Mouse (Mus musculus) gastrocnemius, postnatal 10 days (tissue): ENCODE results near the gene Ash1l. TPM values are rescaled to one million over a fixed set of nuclear protein-coding genes. Genes with fewer than 3 reads are reported as not detected.
A peak's percentile ranks its signal among the peaks of the same experiment; 100 is the strongest.

Experiments
- DNase-seq: peaks from one replicate; pipeline ENCODE4 v3.0.0; 2021; ENCODE audit warnings: mixed read lengths
- long read RNA-seq, 2 experiments: library from polyadenylated mRNA; stranded (forward); transcript quantifications; one replicate each; pipeline ENCODE4 v2.0.0; 2021
- total RNA-seq, 2 experiments: library from RNA; stranded (reverse); gene quantifications; 2 replicates each; pipeline ENCODE4 v1.2.3; 2021

The Ash1l gene
- total RNA-seq: 10 to 100 TPM; 28.8 to 35.3 TPM
- long read RNA-seq, experiment 1, partial matches to known transcripts: 2 of 3 reads
- long read RNA-seq, experiment 1, other reads (novel, unspliced or antisense): 1 of 3 reads
- long read RNA-seq, experiment 2: 0 reads

DNA sequence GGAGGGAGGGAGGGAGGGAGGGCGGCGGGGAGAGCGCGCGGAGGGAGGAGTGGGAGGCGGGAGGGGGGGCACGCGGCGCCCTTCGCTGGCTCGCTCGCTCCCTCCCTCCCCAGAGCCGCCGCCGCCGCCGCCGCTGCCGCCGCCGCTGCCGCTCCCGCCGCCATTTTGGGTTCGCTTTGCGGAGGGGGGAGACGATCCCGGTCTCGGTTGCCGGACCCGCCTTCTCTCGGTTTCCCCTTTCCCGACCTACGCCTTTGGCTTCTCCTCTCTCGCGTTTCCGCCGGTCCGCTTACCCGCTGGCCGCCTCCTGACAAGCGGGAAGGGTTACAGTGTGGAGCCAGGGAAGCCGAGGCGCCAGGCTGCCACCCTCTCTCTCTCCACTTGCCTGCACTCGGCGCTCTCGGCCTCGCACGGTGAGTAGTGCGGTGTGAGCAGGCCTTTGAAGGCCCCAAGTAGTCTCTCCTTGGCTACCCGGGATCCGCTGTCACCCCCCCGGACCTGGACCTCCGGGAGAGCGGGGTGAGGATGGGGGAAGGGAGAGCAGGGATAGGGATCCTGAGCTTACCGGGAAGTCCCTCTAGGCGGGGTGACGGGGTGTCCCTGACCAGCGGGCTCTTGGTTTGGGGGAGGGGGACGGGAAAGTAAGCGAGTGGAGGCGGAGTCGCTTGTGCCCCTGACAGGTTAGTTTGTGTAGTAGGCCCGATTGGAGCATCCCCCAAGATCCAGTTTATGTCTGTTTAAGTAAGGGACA, at the start of gene Ash1l, which contains the start of gene Dap3:
Ash1l (plus strand) TSS at position 47 of the 751 bp plus-strand sequence.
Dap3 (minus strand) TSS at position 606 of the 751 bp plus-strand sequence.
- DNase-seq: peak; percentile 79

DNA sequence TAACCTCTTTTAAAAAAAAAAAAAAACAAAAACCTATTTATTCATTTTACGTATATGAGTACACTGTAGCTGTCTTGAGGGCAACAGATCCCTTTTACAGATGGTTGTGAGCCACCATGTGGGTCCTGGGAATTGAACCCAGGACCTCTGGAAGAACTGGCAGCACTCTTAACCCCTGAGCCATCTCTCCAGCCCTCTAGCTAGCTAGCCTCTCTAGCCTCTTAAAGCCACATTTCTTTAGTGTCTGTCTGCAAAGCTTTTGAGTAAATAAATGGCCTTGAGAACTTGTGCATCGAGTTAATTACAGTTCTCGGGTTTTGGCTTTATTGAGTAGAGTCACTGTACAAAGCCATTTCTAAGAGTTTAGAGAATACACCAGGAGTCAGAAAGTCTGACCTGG, 45.6 kb upstream of the Ash1l start:
- DNase-seq: no peak

DNA sequence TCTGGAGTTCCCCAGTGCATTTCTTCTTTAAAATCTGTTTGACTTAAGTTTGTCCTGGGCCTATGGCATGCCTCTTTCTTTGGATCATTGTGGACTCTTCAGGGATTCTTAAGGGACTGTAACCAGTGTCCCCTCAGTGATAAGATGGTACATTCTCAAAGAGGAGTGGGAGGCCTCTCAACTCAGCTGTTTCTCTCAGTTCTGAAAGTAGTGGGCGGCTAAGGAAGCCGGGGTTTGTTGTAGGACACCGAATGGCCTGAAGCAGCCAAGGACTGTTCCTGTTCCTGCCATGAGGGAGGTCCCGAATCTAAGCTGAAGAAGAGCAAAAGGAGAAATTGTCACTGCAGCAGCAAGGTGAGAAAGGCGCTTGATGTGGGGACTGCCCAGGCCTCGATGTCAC, 45.2 kb upstream of the Ash1l start:
- no peak for DNase-seq

DNA sequence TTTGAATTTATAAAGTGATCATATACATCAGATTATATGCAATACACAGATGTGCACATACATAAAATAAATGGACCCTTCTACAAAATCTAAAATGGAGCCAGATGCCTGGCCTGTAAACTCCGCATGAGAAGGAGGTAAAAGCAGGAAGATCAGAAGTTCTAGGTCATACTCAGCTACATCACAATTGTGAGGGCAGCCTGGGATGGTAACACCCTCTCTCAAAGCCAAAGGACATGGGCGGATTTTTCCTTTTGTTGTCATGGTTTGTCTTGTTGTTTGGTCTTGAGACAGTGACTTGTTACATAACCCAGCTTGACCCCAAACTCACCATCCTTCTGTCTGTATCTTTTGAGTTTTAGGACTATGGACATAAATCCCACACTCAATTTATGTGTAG, 44.7 kb upstream of the Ash1l start:
- DNase-seq: no peak

DNA sequence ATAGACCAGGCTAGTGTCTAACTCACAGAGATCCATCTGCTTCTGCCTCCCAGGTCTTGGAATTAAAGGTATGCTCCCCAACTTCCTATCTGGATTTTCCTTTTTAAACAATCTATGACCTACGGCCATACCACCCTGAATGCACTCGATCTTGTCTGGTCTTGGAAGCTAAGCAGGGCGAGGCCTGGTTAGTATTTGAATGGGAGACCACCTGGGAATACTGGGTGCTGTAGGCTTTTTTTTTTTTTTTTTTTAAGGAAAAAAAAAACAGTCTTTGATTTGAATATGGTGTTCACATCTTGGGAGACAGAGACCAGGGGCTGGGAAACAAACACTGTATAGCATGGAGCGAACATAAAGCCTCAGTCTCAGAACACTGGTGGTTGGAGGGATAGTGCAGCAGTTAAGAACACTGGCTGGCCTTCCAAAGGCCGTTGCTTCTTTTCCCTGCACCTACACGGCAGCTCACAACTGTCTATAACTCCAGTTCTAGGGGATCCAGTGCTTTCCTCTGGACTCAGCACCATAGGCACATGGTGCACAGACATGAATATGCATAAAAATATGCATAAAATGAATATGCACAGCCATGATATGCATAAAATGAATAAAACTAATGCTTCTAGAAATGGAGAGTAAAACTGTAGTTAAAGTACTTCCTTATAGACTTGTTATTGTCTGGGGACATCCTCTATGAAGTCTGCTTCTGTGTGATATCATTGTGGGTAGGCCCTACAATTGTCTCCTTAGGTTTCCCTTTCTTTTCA, 43.8 kb upstream of the Ash1l start:
- no peak for DNase-seq

DNA sequence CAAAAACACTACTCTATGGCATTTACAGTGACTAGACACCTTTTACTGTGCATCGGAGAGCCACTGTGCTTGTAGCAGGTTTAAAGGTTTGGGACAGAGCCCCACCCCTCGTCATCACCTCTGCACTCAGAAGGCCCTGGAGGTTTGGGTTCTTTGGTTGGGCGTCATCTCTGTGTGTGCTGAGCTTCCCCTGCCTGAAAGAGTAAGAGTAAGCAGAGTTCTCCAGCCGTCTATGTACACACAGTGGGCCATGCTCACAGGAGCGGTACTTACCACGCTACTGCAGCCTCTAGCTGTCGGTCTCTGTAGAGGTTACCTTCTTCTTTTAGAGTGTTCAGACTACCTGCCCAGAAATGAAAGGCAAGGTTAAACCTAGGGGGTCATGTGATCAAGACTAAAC, 37.8 kb upstream of the Ash1l start:
- no peak for DNase-seq

DNA sequence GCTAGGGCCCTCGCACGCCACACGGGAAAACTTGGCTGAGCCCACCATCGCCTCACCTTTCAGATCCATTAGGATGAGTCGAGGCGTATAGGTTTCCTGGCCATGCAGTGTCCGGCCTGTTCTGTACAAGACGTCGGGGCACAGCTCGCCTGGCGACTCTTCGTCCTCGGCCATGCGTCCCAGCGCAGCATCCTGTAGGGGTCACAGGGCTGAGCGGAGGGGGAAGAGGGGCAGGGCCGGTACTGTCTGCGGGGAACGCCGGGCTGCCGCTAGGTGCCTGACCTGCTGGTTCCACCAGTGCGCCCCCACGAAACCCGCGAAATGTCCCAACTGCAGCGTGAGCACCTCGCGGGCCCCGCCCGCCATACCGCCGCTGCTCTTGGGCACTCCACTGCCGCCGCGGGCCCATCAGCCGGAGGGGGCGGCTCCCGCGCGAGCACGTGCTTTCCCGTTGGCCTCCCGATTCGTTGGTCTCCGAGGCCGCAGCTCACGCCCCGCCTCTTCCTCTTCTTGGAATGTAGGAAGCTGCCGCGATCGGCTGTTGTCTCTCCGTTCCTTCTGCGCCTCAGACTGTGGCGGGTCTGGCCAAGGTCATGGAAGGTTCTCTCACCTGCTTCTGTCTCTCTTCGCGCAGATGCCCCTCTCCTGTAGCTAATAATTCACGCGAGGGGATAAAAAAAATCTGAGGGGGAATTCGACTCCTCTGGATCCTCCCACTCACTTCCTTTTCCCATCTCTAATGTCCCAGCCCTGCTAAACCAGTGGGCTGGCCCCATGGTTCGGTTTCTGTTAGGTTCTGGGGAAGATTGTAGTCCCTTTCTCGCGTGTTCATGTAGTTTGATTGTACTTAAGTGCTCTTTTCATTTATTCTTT, 36.7 kb upstream of the Ash1l start, which contains the start of gene Msto1:
Msto1 (minus strand) TSS at position 489 of the 873 bp plus-strand sequence.
- peak; percentile 89 for DNase-seq

DNA sequence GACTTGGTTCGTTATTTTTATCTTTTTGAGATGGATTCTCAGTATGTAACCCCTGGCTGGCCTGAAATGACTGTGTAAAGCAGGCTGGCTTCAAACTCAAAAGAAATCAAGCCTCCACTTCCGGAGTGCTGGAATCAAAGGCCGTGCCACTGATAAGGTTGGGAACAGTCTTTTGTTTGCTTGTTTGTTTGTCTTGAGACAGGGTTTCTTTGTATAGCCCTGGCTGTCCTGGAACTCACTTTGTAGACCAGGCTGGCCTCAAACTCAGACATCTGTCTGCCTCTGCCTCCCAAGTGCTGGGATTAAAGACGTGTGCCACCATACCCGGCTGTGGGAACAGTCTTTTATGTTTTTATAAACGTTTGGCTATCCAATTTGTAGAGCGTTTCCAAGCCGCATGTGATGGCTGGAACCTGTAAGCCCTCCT, 36.0 kb upstream of the Ash1l start:
- no peak for DNase-seq

DNA sequence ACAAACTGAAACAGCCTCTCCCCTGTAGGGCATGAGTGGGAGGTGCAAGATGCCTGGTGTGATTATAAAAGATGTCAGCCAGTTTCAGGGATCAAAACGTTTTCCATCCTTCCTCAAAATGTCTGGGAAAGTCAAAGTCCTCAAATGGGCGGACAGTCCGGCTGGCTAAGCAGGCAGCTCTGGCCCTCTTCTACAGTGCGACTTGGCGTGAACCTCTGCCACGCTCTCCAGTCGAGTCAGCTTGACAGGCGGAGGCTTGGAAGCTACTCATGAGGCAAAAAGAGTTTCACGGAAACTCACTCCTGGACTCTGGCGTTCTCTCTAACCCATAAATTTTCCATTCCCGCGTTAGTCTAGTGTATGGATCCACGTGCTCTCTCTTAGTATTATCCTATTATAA, 31.4 kb upstream of the Ash1l start:
- DNase-seq: no peak

DNA sequence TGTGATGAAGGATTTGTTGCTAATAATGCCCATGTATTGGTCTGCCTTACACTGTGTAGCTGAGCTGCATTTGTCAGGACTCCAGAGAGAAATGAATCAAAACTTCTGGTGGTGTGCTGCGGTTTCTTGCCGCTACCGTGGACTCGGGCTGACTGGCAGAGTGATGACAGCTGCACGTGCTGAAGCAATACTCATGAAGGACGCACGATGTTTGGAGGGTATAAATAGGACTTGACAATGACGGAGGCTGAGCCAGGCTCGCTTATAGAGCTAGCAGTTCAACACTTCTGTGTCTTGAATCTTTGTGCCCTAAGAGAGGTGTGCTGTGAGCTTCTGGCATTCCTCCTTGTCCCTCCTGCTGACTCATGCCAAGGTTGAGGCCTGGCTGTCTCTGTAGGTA, 29.0 kb upstream of the Ash1l start:
- DNase-seq: no peak

DNA sequence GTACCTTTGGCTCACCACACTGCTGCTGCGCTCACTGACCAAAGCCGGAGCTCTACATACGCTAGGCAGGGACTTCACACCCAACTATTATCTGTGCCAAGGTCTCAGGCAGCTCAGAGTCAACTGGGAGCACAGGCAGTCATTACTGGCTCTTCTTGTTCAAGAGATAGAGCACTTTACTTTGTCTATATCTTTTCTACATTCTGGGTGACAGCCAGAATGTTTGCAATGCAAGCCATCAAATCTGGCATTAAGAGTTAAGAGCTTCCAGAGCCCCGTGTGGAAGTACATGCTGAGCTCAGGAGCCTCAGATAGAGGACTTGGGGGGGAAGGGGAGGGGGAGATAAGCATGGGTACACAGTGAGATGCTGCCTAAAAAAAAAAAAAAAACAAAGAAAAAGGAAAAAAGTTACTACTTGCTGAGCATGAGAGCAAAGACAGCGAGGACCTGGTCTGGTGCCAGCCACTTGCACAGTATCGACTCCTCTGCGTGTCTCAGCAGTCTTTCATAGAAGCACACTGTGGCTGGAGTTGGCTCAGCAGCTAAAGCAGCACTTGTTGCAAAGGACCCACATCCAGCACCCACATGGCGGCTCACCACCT, 26.3 kb upstream of the Ash1l start:
- no peak for DNase-seq

DNA sequence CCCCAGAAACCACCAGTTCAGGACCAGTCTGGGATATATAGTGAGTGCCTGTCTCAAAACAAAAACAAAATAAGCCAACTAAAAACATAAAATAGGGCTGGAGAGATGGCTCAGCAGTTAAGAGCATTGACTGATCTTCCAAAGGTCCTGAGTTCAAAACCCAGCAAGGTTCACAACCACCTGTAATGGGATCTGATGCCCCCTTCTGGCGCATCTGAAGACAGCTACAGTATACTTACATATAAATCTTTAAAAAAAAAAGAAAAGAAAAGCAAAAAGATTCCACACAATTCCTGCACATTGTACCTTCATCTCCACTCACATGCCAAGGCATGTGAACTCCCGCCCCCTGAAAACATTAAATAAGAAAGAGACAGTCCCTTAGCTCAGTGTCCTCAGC, 24.8 kb upstream of the Ash1l start:
- no peak for DNase-seq

DNA sequence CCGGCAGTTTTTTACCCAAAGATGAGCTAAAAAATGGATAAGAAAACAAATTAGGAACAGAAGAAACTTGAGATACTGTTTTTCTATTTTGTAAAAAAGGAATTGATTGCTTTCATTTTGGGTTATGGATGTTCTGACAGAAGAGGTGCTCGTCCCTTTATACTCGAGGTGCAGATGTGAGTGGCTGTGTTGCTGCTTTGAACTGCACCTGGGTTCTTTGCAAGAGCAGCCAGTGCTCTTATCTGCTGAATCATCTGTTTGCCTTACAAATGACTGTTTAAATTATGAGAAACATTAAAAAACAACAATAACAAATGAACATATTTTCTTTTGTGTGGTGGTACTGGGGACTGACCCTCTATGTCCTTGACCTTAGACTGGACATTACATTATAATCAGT, 20.9 kb upstream of the Ash1l start:
- no peak for DNase-seq

DNA sequence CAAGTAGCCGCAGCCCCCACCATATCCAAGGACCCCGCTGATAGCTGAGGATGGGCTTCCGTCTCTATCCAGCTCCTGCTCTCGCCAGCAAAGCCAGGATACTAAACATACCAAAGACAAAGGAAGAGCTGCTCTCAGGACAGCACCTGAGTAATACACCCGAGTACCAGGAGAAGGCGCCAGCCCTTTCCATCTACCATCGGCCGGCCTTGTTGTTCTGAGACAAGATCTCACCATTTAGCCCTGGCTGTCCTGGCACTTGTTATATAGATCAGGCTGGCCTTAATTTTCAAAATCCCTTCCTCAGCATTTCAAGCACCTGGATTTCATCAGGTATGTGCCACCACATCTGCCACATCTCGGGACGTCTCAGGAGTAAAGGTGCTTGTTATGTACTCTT, 11.4 kb upstream of the Ash1l start:
- no peak for DNase-seq

DNA sequence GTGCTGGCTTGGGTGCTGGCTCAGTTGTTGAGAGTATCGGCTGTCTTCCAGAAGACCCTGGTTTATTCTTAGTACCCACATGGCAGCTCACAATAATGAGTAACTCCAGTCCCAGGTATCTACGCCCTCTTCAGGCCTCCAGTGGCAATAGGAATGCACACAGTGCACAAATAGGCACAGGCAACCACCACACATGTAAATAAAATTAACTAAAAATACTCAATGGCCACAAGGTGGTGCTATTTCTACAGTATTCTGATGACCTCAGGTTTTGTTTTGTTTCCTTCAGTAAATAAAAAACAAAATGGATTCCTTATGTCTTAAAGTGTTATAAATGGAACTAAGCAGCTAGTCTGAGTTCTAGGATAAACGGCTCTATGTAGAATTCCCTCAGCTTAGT, 10.7 kb upstream of the Ash1l start:
- DNase-seq: no peak

DNA sequence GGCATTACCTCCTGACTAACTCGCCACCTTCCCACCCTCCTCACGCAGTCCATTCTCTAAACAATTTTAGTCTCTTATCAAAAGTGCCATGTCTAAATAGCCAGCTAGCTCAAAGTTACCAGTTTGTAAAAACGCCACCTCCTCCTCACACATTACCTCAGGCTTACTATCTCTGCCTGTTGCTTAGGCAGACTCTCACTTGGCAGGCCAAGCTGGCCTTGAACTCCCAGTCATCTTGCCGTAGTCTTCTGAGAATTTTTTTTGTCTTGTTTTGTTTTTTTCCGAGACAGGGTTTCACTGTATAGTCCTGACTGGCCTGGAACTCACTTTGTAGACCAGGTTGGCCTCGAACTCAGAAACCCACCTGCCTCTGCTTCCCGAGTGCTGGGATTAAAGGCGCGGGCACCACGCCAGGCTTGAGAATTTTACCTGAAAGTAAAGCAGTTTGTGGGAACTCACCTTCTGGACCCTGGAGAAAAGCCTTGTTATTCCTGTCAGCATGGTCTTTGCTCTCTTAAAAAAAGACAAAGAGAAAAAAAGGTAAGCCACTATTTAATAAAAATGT, 8.0 kb upstream of the Ash1l start:
- no peak for DNase-seq

DNA sequence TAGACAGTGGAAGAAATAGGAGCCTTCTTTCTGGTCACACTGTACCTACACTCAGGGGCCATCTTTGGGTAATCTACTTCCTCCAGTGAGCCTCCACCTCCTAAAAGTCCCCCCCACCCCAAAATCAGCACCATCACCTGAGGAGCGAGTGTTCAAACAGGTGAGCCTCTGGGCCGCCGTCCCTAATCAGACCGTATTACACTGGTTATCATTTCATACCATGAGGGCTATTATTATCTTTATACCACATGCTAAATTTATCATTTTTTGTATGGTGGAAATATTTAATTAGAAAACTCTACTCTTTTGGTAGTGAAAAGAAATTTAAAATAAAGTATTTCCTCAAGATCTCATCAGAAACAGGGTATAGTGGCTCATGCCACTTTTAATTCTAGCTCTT, 6.3 kb upstream of the Ash1l start:
- DNase-seq: no peak

DNA sequence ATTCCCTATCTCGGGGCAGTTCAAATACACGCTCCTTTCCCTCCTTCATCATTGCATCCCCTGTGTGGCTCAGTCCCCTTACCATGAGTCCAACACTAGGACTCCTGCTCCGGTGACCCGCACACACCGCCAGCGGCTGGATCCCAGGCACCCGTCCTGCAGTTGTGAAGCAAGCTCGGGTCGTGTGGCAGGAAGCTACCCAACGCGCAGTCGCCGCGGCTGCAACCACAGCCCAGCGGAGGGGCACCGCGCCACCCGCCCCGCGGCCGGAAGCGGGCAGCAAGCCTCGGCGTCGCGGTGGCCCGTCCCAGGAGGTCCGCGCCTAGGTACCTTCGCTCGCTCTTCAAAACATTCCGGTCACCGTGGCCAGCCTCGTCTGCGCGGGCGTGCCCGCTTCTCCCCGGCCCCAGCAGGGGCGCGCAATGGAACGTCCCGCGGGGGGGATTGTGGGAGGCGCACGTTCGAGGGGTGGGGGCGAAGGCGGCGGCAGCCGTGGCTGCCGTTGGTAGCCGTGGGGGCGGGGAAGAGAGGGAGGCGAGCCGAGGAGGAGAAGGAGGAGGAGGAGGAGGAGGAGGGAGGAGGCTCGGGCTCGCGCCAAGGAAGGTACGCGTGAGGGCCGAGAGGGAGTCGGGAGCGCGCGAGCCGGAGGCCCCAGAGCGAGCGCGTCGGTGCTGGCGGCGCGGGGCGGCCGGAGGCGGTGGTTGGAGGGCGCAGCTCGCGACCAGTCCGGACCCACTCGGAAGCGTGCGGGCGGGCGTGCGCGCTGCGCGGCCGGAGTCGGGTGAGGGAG, 441 bp upstream of the Ash1l start:
- DNase-seq: peak; percentile 92

DNA sequence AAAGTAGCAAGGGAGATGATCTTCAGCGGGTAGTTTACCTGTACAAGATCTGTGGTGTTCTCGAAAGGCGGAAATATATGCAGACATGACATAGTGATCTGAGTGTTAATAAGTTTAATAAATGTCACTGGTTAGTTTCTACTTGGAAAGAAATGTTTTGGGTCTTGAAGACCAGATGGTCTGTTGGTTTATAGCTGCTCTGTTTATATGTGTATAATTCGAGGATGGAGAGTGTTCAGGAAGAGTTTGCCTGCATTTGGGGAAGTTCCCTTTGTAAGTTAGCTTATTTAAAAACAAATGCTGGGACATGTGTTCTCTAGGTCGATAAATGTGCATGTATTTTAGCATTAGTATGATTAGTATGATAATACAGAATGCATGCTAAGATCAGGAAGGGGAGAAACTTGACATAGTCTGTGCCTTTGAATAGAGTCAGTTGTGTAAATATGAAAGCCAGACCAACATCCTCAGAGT, 942 bp downstream of the Ash1l start:
- no peak for DNase-seq

DNA sequence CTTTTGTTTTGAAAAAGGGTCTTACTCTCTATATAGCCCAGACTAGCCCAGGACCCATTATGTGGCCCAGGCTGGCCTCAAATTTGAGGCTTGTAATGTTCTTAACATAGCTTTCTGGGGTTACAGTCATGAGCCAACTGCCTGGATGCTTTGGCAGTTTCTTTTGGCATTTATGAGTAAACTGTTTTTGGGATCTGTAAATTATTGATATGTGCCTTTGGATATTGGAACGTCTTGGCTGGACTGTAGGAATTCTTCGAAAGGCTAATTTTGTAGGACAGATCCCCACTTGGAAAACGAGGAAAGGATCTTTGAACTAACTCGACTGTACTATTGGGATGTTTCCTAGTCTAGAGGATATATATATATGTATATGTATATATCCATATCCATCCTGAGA, 2.8 kb downstream of the Ash1l start:
- DNase-seq: no peak

DNA sequence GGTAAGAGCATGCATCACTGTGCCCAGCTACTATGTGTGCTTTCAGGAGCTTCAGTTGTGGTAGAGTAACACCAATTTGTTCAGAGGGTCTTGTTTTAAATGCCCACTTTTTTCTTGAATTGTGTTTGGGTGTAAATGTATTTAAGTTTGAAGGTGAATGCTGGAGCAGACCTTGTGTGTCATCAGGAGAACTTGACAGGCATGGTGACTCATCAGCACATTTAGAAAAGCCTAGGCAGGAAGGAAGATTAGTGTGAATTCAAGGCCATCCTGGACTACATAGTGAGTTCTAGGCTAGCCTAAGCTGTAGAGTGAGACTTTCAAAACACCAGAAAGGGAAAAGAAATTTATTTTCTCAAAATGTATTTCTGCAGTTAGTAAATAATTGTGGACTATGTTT, 3.3 kb downstream of the Ash1l start:
- no peak for DNase-seq
